Mouse (Mus musculus) ES-E14 (cell line): ENCODE results near the gene Tmem141. TPM values are rescaled to one million over a fixed set of nuclear protein-coding genes. Genes with fewer than 3 reads are reported as not detected.

Source experiments
- DNase-seq: peaks from one replicate; pipeline ENCODE4 v3.0.0-alpha.2; 2013; ENCODE audit warnings: low read depth, low spot score
- H3K27ac ChIP-seq: 2 replicates; pipeline ENCODE4 v1.5.1; 2012; ENCODE audit warnings: low read depth, mild to moderate bottlenecking, low read length, moderate library complexity, mixed read lengths; ENCODE audit not compliant: poor library complexity, insufficient read depth, severe bottlenecking
- H3K36me3 ChIP-seq: 2 replicates; pipeline ENCODE4 v1.6.1; 2012; ENCODE audit warnings: mild to moderate bottlenecking, low read length, moderate library complexity, mixed read lengths; ENCODE audit not compliant: control insufficient read depth, poor library complexity, insufficient read depth, severe bottlenecking
- H3K4me1 ChIP-seq, 2 experiments: fragments of 150-350 bp in 1 of 2; sonication (generic) in 1 of 2; 2 replicates each; pipeline ENCODE4 v1.6.1; 2012; ENCODE audit warnings: low read length in 2 of 2, mild to moderate bottlenecking in 1 of 2, mixed read lengths in 1 of 2; ENCODE audit not compliant: control insufficient read depth in 2 of 2, insufficient read depth in 2 of 2, poor library complexity in 1 of 2
- H3K4me3 ChIP-seq, 2 experiments: fragments of 150-350 bp in 1 of 2; sonication (generic) in 1 of 2; 2 replicates each; pipeline ENCODE4 v1.5.1; 2012; ENCODE audit warnings: low read length in 2 of 2, low read depth in 1 of 2, mild to moderate bottlenecking in 1 of 2, mixed read lengths in 1 of 2; ENCODE audit not compliant: insufficient read depth in 1 of 2, poor library complexity in 1 of 2, severe bottlenecking in 1 of 2
- H3K9ac ChIP-seq: 2 replicates; pipeline ENCODE4 v1.6.1; 2012; ENCODE audit warnings: low read depth, mild to moderate bottlenecking, low read length, mixed read lengths; ENCODE audit not compliant: poor library complexity, insufficient read depth, severe bottlenecking
- H3K9me3 ChIP-seq: fragments of 150-350 bp; sonication (generic); 2 replicates; pipeline ENCODE4 v1.6.1; 2012; ENCODE audit warnings: low read depth, mild to moderate bottlenecking, low read length; ENCODE audit not compliant: control insufficient read depth, insufficient read depth
- CHD2 ChIP-seq: IDR thresholded peaks from 2 replicates; pipeline ENCODE4 v1.6.1; 2014; ENCODE audit warnings: mild to moderate bottlenecking, low read depth, low read length, inconsistent platforms
- HCFC1 ChIP-seq: IDR thresholded peaks from 2 replicates; pipeline ENCODE4 v1.6.1; 2012; ENCODE audit warnings: low read length, inconsistent platforms, borderline replicate concordance; ENCODE audit not compliant: insufficient read depth
- MAFK ChIP-seq: IDR thresholded peaks from 2 replicates; pipeline ENCODE4 v1.6.1; 2014; ENCODE audit warnings: mild to moderate bottlenecking, low read depth, low read length, inconsistent platforms; ENCODE audit not compliant: insufficient read depth
- ZC3H11A ChIP-seq: IDR thresholded peaks from 2 replicates; pipeline ENCODE4 v1.6.1; 2012; ENCODE audit warnings: low read depth, mild to moderate bottlenecking, inconsistent platforms, low read length, borderline replicate concordance
- ZNF384 ChIP-seq: IDR thresholded peaks from 2 replicates; pipeline ENCODE4 v1.6.1; 2012; ENCODE audit warnings: low read depth, low read length, inconsistent platforms
- in situ Hi-C, 2 experiments: fragments of 600-800 bp; cut with MboI; formaldehyde crosslinking; loops; one replicate each; pipeline ENCODE4 v1.15.1; 2025; ENCODE audit warnings: low sequenced_read_pairs in 2 of 2, inconsistent platforms in 1 of 2; ENCODE audit not compliant: unreplicated experiment in 2 of 2
- total RNA-seq: library from RNA; depleted of rRNA; stranded (reverse); fragments of 300-350 nt; gene quantifications from 2 replicates; pipeline ENCODE4 v1.2.3, GENCODE M21; 2012

The Tmem141 gene
- total RNA-seq, 1 experiment = 6.7 TPM

- Histone ChIP-seq H3K9ac (no peak overlapping the region), H3K9me3 (no peaks in the 10 kb centered on the region), H3K4me1 (peaks cover 0 to 18% of the 10 kb centered on the region in 2 experiments; a peak in 2 of 4 replicates), H3K4me3 (no peak overlapping the region), H3K36me3 (peaks cover 27% of the 10 kb centered on the region; the same call in 1 of the 2 replicates), H3K27ac (no peak overlapping the region)
- TF ChIP-seq ZC3H11A (no peak), MAFK (no peak), CHD2 (no peak), HCFC1 (no peak), ZNF384 (no peak)
- in situ Hi-C loops = no loop called here
- DNase-seq = no peak
Measured at GRCm38 (mm10) chr2:25583120-25583481, 38.7 kb downstream of the Tmem141 start.

- Histone ChIP-seq H3K9me3 (no peaks in the 10 kb centered on the region), H3K36me3 (peaks cover 27% of the 10 kb centered on the region; the same call in 1 of the 2 replicates), H3K27ac (no peak overlapping the region), H3K9ac (no peak overlapping the region), H3K4me3 (no peak overlapping the region), H3K4me1 (peaks cover 0 to 22% of the 10 kb centered on the region in 2 experiments; a peak in 2 of 4 replicates)
- no peak for DNase-seq
- in situ Hi-C loops = no loop called here
- TF ChIP-seq CHD2 (no peak), HCFC1 (no peak), ZNF384 (no peak), MAFK (no peak), ZC3H11A (no peak)
Measured at GRCm38 (mm10) chr2:25582466-25583119, 39.2 kb downstream of the Tmem141 start.

- H3K36me3 ChIP-seq = peaks cover 21% of the 10 kb centered on the region; the same call in 1 of the 2 replicates
- H3K4me1 ChIP-seq = peaks cover 0 to 28% of the 10 kb centered on the region in 2 experiments; a peak in 2 of 4 replicates
- no peak overlapping the region for H3K27ac ChIP-seq
- no peak overlapping the region for H3K4me3 ChIP-seq
- no peaks in the 10 kb centered on the region for H3K9me3 ChIP-seq
- H3K9ac ChIP-seq = no peak overlapping the region
- TF ChIP-seq CHD2 = no peak
- TF ChIP-seq MAFK = no peak
- TF ChIP-seq ZNF384 = no peak
- no peak for TF ChIP-seq HCFC1
- no peak for TF ChIP-seq ZC3H11A
- no peak for DNase-seq
- in situ Hi-C loops = no loop called here
Measured at GRCm38 (mm10) chr2:25581901-25582301, 39.9 kb downstream of the Tmem141 start.

- no peak within 1 kb of the TSS for H3K9ac ChIP-seq
- H3K4me3 ChIP-seq = no peak within 1 kb of the TSS
- DNase-seq = no peak
- no peaks in the 10 kb centered on the region for H3K9me3 ChIP-seq
- in situ Hi-C loops = no loop called here
- H3K36me3 ChIP-seq = peaks cover 16% of the 10 kb centered on the region; the same call in 1 of the 2 replicates
- peaks cover 0 to 31% of the 10 kb centered on the region in 2 experiments; a peak in 2 of 4 replicates for H3K4me1 ChIP-seq
- H3K27ac ChIP-seq = no peak within 1 kb of the TSS
- TF ChIP-seq ZNF384 = no peak
- no peak for TF ChIP-seq CHD2
- no peak for TF ChIP-seq HCFC1
- no peak for TF ChIP-seq MAFK
- no peak for TF ChIP-seq ZC3H11A
Measured at GRCm38 (mm10) chr2:25581294-25581864, 40.4 kb downstream of the Tmem141 start, which contains the start of gene Ajm1. Gene Ajm1 (minus strand): TSS chr2:25581757.
